Mouse (Mus musculus): ENCODE measurements at regions not wholly inside any gene's neighbourhood (a gene's known extent, or its start where the extent isn't known, plus 50 kb on each side); places are given as distances from the start of the nearest gene placed in this dataset.
A peak's percentile ranks its signal among the peaks of the same experiment; 100 is the strongest.

- no peak for ATAC-seq
- WGBS, result 49% methylated on average over 9 of the region's 9 CpGs
These were observed 73.0 kb upstream of the Thy1 start for GRCm38 (mm10) chr9:43970043-43970795.

GRCm38 (mm10) chr9:43970858-43971257 lies 72.3 kb upstream of the Thy1 start:
- no peak for DNase-seq (ENCODE audit: low spot score)
- Histone ChIP-seq H3K4me3 (ENCODE audit: low read depth, low read length) (no peak overlapping the region), H3K27ac (ENCODE audit: low read length) (no peak overlapping the region), H3K36me3 (ENCODE audit: insufficient read depth, low read length) (no peaks in the 10 kb centered on the region), H3K9me3 (ENCODE audit: low read length) (no peaks in the 10 kb centered on the region), H3K9ac (replicated peaks; ENCODE audit: low read depth) (no peak overlapping the region), H3K4me1 (ENCODE audit: insufficient read depth, low read depth, low read length) (no peaks in the 10 kb centered on the region), H3K27me3 (replicated peaks; ENCODE audit: insufficient read depth, low read length) (no peaks in the 10 kb centered on the region), H3K4me2 (replicated peaks; ENCODE audit: low read depth, low read length) (no peak overlapping the region)
- no peak for ATAC-seq
- TF ChIP-seq CTCF (IDR thresholded peaks at IDR 0.05), result no peak
- TF ChIP-seq EP300 (IDR thresholded peaks at IDR 0.05), result no peak
- 59% methylated on average over 3 of the region's 3 CpGs for WGBS

More at GRCm38 (mm10) chr9:43970043-43970795, 73.0 kb upstream of the Thy1 start:
- TF ChIP-seq CTCF (IDR thresholded peaks at IDR 0.05) (no peak), EP300 (IDR thresholded peaks at IDR 0.05) (no peak)
- H3K9ac ChIP-seq (replicated peaks; ENCODE audit: low read depth), result no peak overlapping the region
- H3K4me3 ChIP-seq (ENCODE audit: low read depth, low read length), result no peak overlapping the region
- no peaks in the 10 kb centered on the region for H3K27me3 ChIP-seq (replicated peaks; ENCODE audit: insufficient read depth, low read length)
- no peaks in the 10 kb centered on the region for H3K4me1 ChIP-seq (ENCODE audit: insufficient read depth, low read depth, low read length)
- no peak overlapping the region for H3K27ac ChIP-seq (ENCODE audit: low read length)
- H3K9me3 ChIP-seq (ENCODE audit: low read length), result no peaks in the 10 kb centered on the region
- no peak for DNase-seq (ENCODE audit: low spot score)
- H3K36me3 ChIP-seq (ENCODE audit: insufficient read depth, low read length), result no peaks in the 10 kb centered on the region
- no peak overlapping the region for H3K4me2 ChIP-seq (replicated peaks; ENCODE audit: low read depth, low read length)

GRCm38 (mm10) chr9:43972290-43972689 lies 70.9 kb upstream of the Thy1 start:
- DNase-seq (ENCODE audit: low spot score) (peak; percentile 60), ATAC-seq (no peak)
- H3K4me1 ChIP-seq (ENCODE audit: insufficient read depth, low read depth, low read length), result no peaks in the 10 kb centered on the region
- H3K27ac ChIP-seq (ENCODE audit: low read length), result no peak overlapping the region
- H3K4me2 ChIP-seq (replicated peaks; ENCODE audit: low read depth, low read length), result no peak overlapping the region
- H3K4me3 ChIP-seq (ENCODE audit: low read depth, low read length), result no peak overlapping the region
- H3K27me3 ChIP-seq (replicated peaks; ENCODE audit: insufficient read depth, low read length), result no peaks in the 10 kb centered on the region
- TF ChIP-seq CTCF (IDR thresholded peaks at IDR 0.05) (peak; percentile 91), EP300 (IDR thresholded peaks at IDR 0.05) (no peak)
- no peak overlapping the region for H3K9ac ChIP-seq (replicated peaks; ENCODE audit: low read depth)
- no peaks in the 10 kb centered on the region for H3K9me3 ChIP-seq (ENCODE audit: low read length)
- WGBS, result 7% methylated on average over 3 of the region's 3 CpGs
- H3K36me3 ChIP-seq (ENCODE audit: insufficient read depth, low read length), result no peaks in the 10 kb centered on the region

- WGBS, result 57% methylated on average over 2 of the region's 2 CpGs
- DNase-seq (ENCODE audit: low spot score) (no peak), ATAC-seq (no peak)
- Histone ChIP-seq H3K4me3 (ENCODE audit: low read depth, low read length) (no peak overlapping the region), H3K9ac (replicated peaks; ENCODE audit: low read depth) (no peak overlapping the region), H3K9me3 (ENCODE audit: low read length) (no peaks in the 10 kb centered on the region), H3K27me3 (replicated peaks; ENCODE audit: insufficient read depth, low read length) (no peaks in the 10 kb centered on the region), H3K27ac (ENCODE audit: low read length) (no peak overlapping the region), H3K4me2 (replicated peaks; ENCODE audit: low read depth, low read length) (no peak overlapping the region), H3K4me1 (ENCODE audit: insufficient read depth, low read depth, low read length) (no peaks in the 10 kb centered on the region), H3K36me3 (ENCODE audit: insufficient read depth, low read length) (no peaks in the 10 kb centered on the region)
- TF ChIP-seq EP300 (IDR thresholded peaks at IDR 0.05) (no peak), CTCF (IDR thresholded peaks at IDR 0.05) (no peak)
These were observed 67.8 kb upstream of the Thy1 start for GRCm38 (mm10) chr9:43975405-43975804.

DNA sequence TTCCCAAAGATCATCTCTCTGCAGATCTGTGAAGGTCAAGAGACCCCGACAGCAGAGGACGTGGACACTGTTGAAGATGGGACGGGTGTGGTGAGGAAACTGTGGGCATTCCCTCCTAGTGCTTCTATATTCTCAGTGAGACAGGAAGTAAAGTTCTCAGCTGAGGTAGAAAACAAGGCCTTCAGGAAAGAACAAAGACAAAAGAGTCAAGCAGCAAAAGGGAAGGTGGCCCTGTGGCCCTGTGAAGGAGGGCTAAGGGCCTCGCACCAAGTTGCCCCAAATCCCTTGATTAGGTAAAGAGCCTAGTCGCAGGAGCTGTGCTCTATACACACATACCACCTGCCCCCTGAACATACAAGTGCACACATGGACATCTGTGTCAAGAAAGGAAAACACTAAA lies 66.8 kb upstream of the Thy1 start:
- H3K9ac ChIP-seq (replicated peaks; ENCODE audit: low read depth), result no peak overlapping the region
- DNase-seq (ENCODE audit: low spot score), result no peak
- ATAC-seq, result no peak
- no peaks in the 10 kb centered on the region for H3K36me3 ChIP-seq (ENCODE audit: insufficient read depth, low read length)
- WGBS, result 73% methylated on average over 5 of the region's 5 CpGs
- no peak overlapping the region for H3K27ac ChIP-seq (ENCODE audit: low read length)
- no peaks in the 10 kb centered on the region for H3K27me3 ChIP-seq (replicated peaks; ENCODE audit: insufficient read depth, low read length)
- no peak overlapping the region for H3K4me2 ChIP-seq (replicated peaks; ENCODE audit: low read depth, low read length)
- no peaks in the 10 kb centered on the region for H3K4me1 ChIP-seq (ENCODE audit: insufficient read depth, low read depth, low read length)
- H3K4me3 ChIP-seq (ENCODE audit: low read depth, low read length), result no peak overlapping the region
- no peak for TF ChIP-seq EP300 (IDR thresholded peaks at IDR 0.05)
- no peaks in the 10 kb centered on the region for H3K9me3 ChIP-seq (ENCODE audit: low read length)

GRCm38 (mm10) chr9:43977773-43978172 lies 65.4 kb upstream of the Thy1 start:
- WGBS, result 67% methylated on average over 3 of the region's 3 CpGs
- TF ChIP-seq EP300 (IDR thresholded peaks at IDR 0.05) (no peak), CTCF (IDR thresholded peaks at IDR 0.05) (no peak)

More at GRCm38 (mm10) chr9:43977773-43978172, 65.4 kb upstream of the Thy1 start:
- Histone ChIP-seq H3K4me3 (ENCODE audit: low read depth, low read length) (no peak overlapping the region), H3K27me3 (replicated peaks; ENCODE audit: insufficient read depth, low read length) (no peaks in the 10 kb centered on the region), H3K27ac (ENCODE audit: low read length) (no peak overlapping the region), H3K4me1 (ENCODE audit: insufficient read depth, low read depth, low read length) (no peaks in the 10 kb centered on the region), H3K9ac (replicated peaks; ENCODE audit: low read depth) (no peak overlapping the region), H3K36me3 (ENCODE audit: insufficient read depth, low read length) (no peaks in the 10 kb centered on the region), H3K9me3 (ENCODE audit: low read length) (no peaks in the 10 kb centered on the region), H3K4me2 (replicated peaks; ENCODE audit: low read depth, low read length) (no peak overlapping the region)
- ATAC-seq, result no peak
- no peak for DNase-seq (ENCODE audit: low spot score)

All from lung, postnatal 0 days (tissue).